ENCODE assay signal across 33 mouse cellular contexts in the genomic region with DNA sequence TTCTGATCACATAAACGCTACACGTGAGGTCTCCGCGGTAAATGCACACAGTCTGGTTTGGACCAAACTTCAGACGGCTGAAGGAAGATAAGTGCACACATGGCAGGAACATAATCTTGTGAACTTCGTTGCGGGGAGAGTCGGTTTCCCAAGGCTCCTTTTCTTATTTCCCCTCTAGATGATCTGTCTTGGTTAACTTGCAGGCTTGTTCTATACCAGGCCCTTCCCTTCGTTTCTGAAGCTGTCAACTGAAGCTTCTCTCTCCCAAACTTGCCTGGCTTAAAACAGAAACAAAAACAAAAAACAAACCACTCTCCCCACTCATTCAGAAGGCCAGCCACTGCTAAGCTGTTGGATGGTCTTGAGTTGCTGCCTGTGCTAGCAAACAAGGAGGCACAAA. TPM values are rescaled to one million over a fixed set of nuclear protein-coding genes. Genes with fewer than 3 reads are reported as not detected.
DNase-seq lines count a peak whose midpoint lies in the region; ATAC-seq lines count a peak whose summit lies in the region.
"Had no signal": no experiment of that assay in that cellular context is flagged by ENCODE, and none has a peak within 500 bp of the region (broad histone marks: within the 10 kb centered on the region; RNA-seq: fewer than 3 reads in every experiment).

No protein-coding gene starts in this region.

- no peaks in the 10 kb centered on the region for H3K4me1 ChIP-seq in intestine, embryonic 14.5 days (replicated peaks; ENCODE audit: control insufficient read depth, insufficient read depth, low read length)
- peaks cover 6% of the 10 kb centered on the region; the same call in 1 of the 2 replicates for H3K4me1 ChIP-seq in intestine, embryonic 15.5 days (replicated peaks)
- H3K4me1 ChIP-seq in midbrain, embryonic 11.5 days (ENCODE audit: control insufficient read depth, insufficient read depth, low read length) = peaks cover 2% of the 10 kb centered on the region; the same call in 1 of the 2 replicates
- no peaks in the 10 kb centered on the region for H3K4me1 ChIP-seq in midbrain, embryonic 14.5 days (ENCODE audit: control insufficient read depth, insufficient read depth, low read length)
- H3K4me1 ChIP-seq in embryonic facial prominence, embryonic 10.5 days = peaks cover 12% of the 10 kb centered on the region

- no peak overlapping the region for H3K9ac ChIP-seq in intestine, embryonic 14.5 days (ENCODE audit: low read length)
- no peak overlapping the region for H3K9ac ChIP-seq in intestine, embryonic 15.5 days
- no peak overlapping the region for H3K9ac ChIP-seq in midbrain, embryonic 11.5 days (ENCODE audit: low read length)
- H3K9ac ChIP-seq in midbrain, embryonic 14.5 days (replicated peaks; ENCODE audit: low read length) = no peak overlapping the region

- H3K36me3 ChIP-seq in intestine, embryonic 14.5 days (ENCODE audit: control insufficient read depth, insufficient read depth, low read length) = no peaks in the 10 kb centered on the region
- H3K36me3 ChIP-seq in intestine, embryonic 15.5 days = no peaks in the 10 kb centered on the region
- no peaks in the 10 kb centered on the region for H3K36me3 ChIP-seq in midbrain, embryonic 11.5 days (ENCODE audit: control insufficient read depth, insufficient read depth, low read length)
- no peaks in the 10 kb centered on the region for H3K36me3 ChIP-seq in midbrain, embryonic 14.5 days (ENCODE audit: control insufficient read depth, insufficient read depth, low read length)
- no peaks in the 10 kb centered on the region for H3K36me3 ChIP-seq in embryonic facial prominence, embryonic 10.5 days (replicated peaks)
- H3K36me3 ChIP-seq: forebrain, embryonic 10.5 days; heart, embryonic 13.5 days had no signal

- no peak overlapping the region for H3K27ac ChIP-seq in intestine, embryonic 14.5 days (ENCODE audit: low read depth)
- no peak overlapping the region for H3K27ac ChIP-seq in intestine, embryonic 15.5 days
- no peak overlapping the region for H3K27ac ChIP-seq in midbrain, embryonic 11.5 days (ENCODE audit: low read depth, low read length)
- H3K27ac ChIP-seq in midbrain, embryonic 14.5 days (replicated peaks; ENCODE audit: low read depth, low read length) = no peak overlapping the region
- H3K27ac ChIP-seq in embryonic facial prominence, embryonic 10.5 days (replicated peaks) = no peak overlapping the region
- H3K27ac ChIP-seq: forebrain, embryonic 10.5 days; forebrain, embryonic 13.5 days; heart, embryonic 13.5 days; hindbrain, embryonic 14.5 days; hindbrain, postnatal 0 days had no signal

- no peaks in the 10 kb centered on the region for H3K9me3 ChIP-seq in intestine, embryonic 14.5 days (ENCODE audit: control insufficient read depth, low read length)
- H3K9me3 ChIP-seq in intestine, embryonic 15.5 days = no peaks in the 10 kb centered on the region
- no peaks in the 10 kb centered on the region for H3K9me3 ChIP-seq in midbrain, embryonic 11.5 days (ENCODE audit: control insufficient read depth, low read length)
- no peaks in the 10 kb centered on the region for H3K9me3 ChIP-seq in midbrain, embryonic 14.5 days (ENCODE audit: control insufficient read depth, low read length)
- no peaks in the 10 kb centered on the region for H3K9me3 ChIP-seq in embryonic facial prominence, embryonic 10.5 days
- H3K9me3 ChIP-seq: forebrain, embryonic 10.5 days; forebrain, embryonic 13.5 days; heart, embryonic 13.5 days had no signal

- DNase-seq in intestine, embryonic 14.5 days (ENCODE audit: low spot score) = peak; percentile 59
- peak; percentile 90 for DNase-seq in midbrain, embryonic 11.5 days (ENCODE audit: low spot score, missing footprints)
- DNase-seq in midbrain, embryonic 14.5 days = no peak
- peak; percentile 21 for DNase-seq in embryonic facial prominence, embryonic 10.5 days (ENCODE audit: low spot score)
- DNase-seq in adrenal gland, postnatal 4 days (ENCODE audit: low spot score in 2 of 2) = no peak
- DNase-seq: adrenal gland, adult 8-10 months; adrenal gland, postnatal 25 days; cerebellum, adult 11 months; cerebellum, adult 2 months; cerebellum, adult 9-11 months; cerebellum, postnatal 25 days; gastrocnemius, postnatal 14 days; kidney, adult 11 months had no signal

- ATAC-seq in intestine, embryonic 14.5 days (replicated peaks; ENCODE audit: low FRiP score, low TSS enrichment, low read depth) = no peak
- ATAC-seq in intestine, embryonic 15.5 days = no peak
- no peak for ATAC-seq in midbrain, embryonic 11.5 days (ENCODE audit: low FRiP score)
- ATAC-seq in midbrain, embryonic 14.5 days (ENCODE audit: low FRiP score, low TSS enrichment) = no peak
- ATAC-seq: activated CD4-positive, CD25-positive, alpha-beta regulatory T cell, adult 4 months; CD4-positive, CD25-positive, alpha-beta regulatory T cell, adult 4 months; inflammation-experienced regulatory T-cells, adult 6 months had no signal

- 37% methylated on average over 9 of the region's 9 CpGs for WGBS in intestine, embryonic 14.5 days
- WGBS in intestine, embryonic 15.5 days = 47% methylated on average over 9 of the region's 9 CpGs
- 51% methylated on average over 9 of the region's 9 CpGs for WGBS in midbrain, embryonic 11.5 days
- 38% methylated on average over 9 of the region's 9 CpGs for WGBS in midbrain, embryonic 14.5 days
- WGBS in embryonic facial prominence, embryonic 10.5 days = 55% methylated on average over 9 of the region's 9 CpGs

- H3K4me2 ChIP-seq in intestine, embryonic 14.5 days (ENCODE audit: low read length) = no peak overlapping the region
- no peak overlapping the region for H3K4me2 ChIP-seq in intestine, embryonic 15.5 days (replicated peaks)
- H3K4me2 ChIP-seq in midbrain, embryonic 11.5 days = no peak overlapping the region
- H3K4me2 ChIP-seq in midbrain, embryonic 14.5 days (ENCODE audit: low read length) = no peak overlapping the region

- H3K4me3 ChIP-seq in intestine, embryonic 14.5 days (ENCODE audit: low read depth, low read length) = no peak overlapping the region
- no peak overlapping the region for H3K4me3 ChIP-seq in intestine, embryonic 15.5 days (replicated peaks)
- no peak overlapping the region for H3K4me3 ChIP-seq in midbrain, embryonic 11.5 days (ENCODE audit: low read depth, low read length)
- no peak overlapping the region for H3K4me3 ChIP-seq in midbrain, embryonic 14.5 days (replicated peaks; ENCODE audit: low read depth, low read length)
- H3K4me3 ChIP-seq in embryonic facial prominence, embryonic 10.5 days = no peak overlapping the region

- peaks cover 20% of the 10 kb centered on the region for H3K27me3 ChIP-seq in intestine, embryonic 14.5 days (replicated peaks; ENCODE audit: control insufficient read depth, insufficient read depth, low read length)
- H3K27me3 ChIP-seq in intestine, embryonic 15.5 days (replicated peaks) = 0 out of 2 replicates have a peak, but pooled peaks cover 3% of the 10 kb centered on the region
- peaks cover 5% of the 10 kb centered on the region; the same call in 1 of the 2 replicates for H3K27me3 ChIP-seq in midbrain, embryonic 11.5 days (ENCODE audit: control insufficient read depth, insufficient read depth, low read length)
- H3K27me3 ChIP-seq in midbrain, embryonic 14.5 days (ENCODE audit: control insufficient read depth, insufficient read depth, low read length) = 0 out of 2 replicates have a peak, but pooled peaks cover 4% of the 10 kb centered on the region
- H3K27me3 ChIP-seq in embryonic facial prominence, embryonic 10.5 days (replicated peaks; ENCODE audit: low read depth, poor library complexity, severe bottlenecking) = peaks cover 56% of the 10 kb centered on the region

RNA-seq across cellular contexts. Expression of a gene that starts 8.1 kb away (rescaled TPM):
- polyA plus RNA-seq in intestine, embryonic 14.5 days (2014; fragmentation: Nextera tagmentation; extraction: Ambion mirVana) = 15.4 and 18.7 TPM in 2 replicates
- 10.4 and 12.4 TPM in 2 replicates for polyA plus RNA-seq in intestine, embryonic 15.5 days (2015; fragmentation: Nextera tagmentation; extraction: Ambion mirVana)
- 8.3 and 9.0 TPM in 2 replicates for polyA plus RNA-seq in midbrain, embryonic 11.5 days (2014; fragmentation: Nextera tagmentation; extraction: Ambion mirVana)
- polyA plus RNA-seq in midbrain, embryonic 14.5 days (2014; fragmentation: Nextera tagmentation; extraction: Ambion mirVana) = 23.2 and 23.6 TPM in 2 replicates
- polyA plus RNA-seq in embryonic facial prominence, embryonic 10.5 days (2016; fragmentation: Nextera tagmentation; extraction: Ambion mirVana) = 2.1 and 2.6 TPM in 2 replicates
- 10 to 100 TPM; 16.3 to 19.5 TPM for total RNA-seq in adrenal gland, postnatal 4 days (2021)
- total RNA-seq: common myeloid progenitor, adult 5-6 weeks; gastrocnemius, adult 18-20 months; gastrocnemius, postnatal 14 days; gastrocnemius, postnatal 4 days; heart, postnatal 25 days; hematopoietic stem cell, adult 5-6 weeks; MEL had no signal
- polyA plus RNA-seq: activated CD4-positive, CD25-positive, alpha-beta regulatory T cell, adult 4 months; C2C12; CD4-positive, CD25-positive, alpha-beta regulatory T cell, adult 4 months; inflammation-experienced regulatory T-cells, adult 6 months had no signal

RNA-seq across cellular contexts. Expression of a gene that starts 40.2 kb away (rescaled TPM):
- not detected in 2 replicates for polyA plus RNA-seq in intestine, embryonic 14.5 days (2014; fragmentation: Nextera tagmentation; extraction: Ambion mirVana)
- not detected in 2 replicates for polyA plus RNA-seq in intestine, embryonic 15.5 days (2015; fragmentation: Nextera tagmentation; extraction: Ambion mirVana)
- polyA plus RNA-seq in midbrain, embryonic 11.5 days (2014; fragmentation: Nextera tagmentation; extraction: Ambion mirVana) = not detected in 2 replicates
- polyA plus RNA-seq in midbrain, embryonic 14.5 days (2014; fragmentation: Nextera tagmentation; extraction: Ambion mirVana) = not detected in 2 replicates
- not detected in 2 replicates for polyA plus RNA-seq in embryonic facial prominence, embryonic 10.5 days (2016; fragmentation: Nextera tagmentation; extraction: Ambion mirVana)
- total RNA-seq in adrenal gland, postnatal 4 days (2021) = not detected
- total RNA-seq: adrenal gland, adult 8-10 months; adrenal gland, postnatal 25 days; common myeloid progenitor, adult 5-6 weeks; gastrocnemius, adult 18-20 months; gastrocnemius, postnatal 14 days; gastrocnemius, postnatal 4 days; heart, adult 8-10 months; heart, postnatal 25 days; hematopoietic stem cell, adult 5-6 weeks; hindbrain, postnatal 0 days had no signal
- polyA plus RNA-seq: activated CD4-positive, CD25-positive, alpha-beta regulatory T cell, adult 4 months; C2C12; CD4-positive, CD25-positive, alpha-beta regulatory T cell, adult 4 months; cerebellum, adult 2 months; embryonic facial prominence, embryonic 14.5 days; forebrain, embryonic 10.5 days; forebrain, embryonic 13.5 days; forebrain, embryonic 16.5 days; heart, embryonic 13.5 days; heart, embryonic 16.5 days; hindbrain, embryonic 14.5 days; hindbrain, postnatal 0 days; inflammation-experienced regulatory T-cells, adult 6 months had no signal

Comparison
In these comparisons a context has a peak if more than half of its experiments do, and no peak if none do; other contexts are left out.
1. DNase-seq: peak in intestine, embryonic 14.5 days (single experiment), midbrain, embryonic 11.5 days (single experiment) and embryonic facial prominence, embryonic 10.5 days (single experiment); none in midbrain, embryonic 14.5 days (single experiment) and adrenal gland, postnatal 4 days (0 of 2).